Mouse (Mus musculus) E14TG2a.4 (cell line): ENCODE measurements at regions not wholly inside any gene's neighbourhood (a gene's known extent, or its start where the extent isn't known, plus 50 kb on each side); places are given as distances from the start of the nearest gene placed in this dataset.

Experiments used
- H3K27me3 ChIP-seq: 2 replicates; pipeline ENCODE4 v1.6.1; 2014; ENCODE audit warnings: low read length, control low read depth; ENCODE audit not compliant: insufficient read depth
- H3K36me3 ChIP-seq: 2 replicates; pipeline ENCODE4 v1.6.1; 2014; ENCODE audit warnings: low read length, control low read depth; ENCODE audit not compliant: insufficient read depth
- H3K4me1 ChIP-seq: replicated peaks from 2 replicates; pipeline ENCODE4 v1.6.1; 2014; ENCODE audit warnings: low read depth, low read length, control low read depth
- H3K4me3 ChIP-seq: replicated peaks from 2 replicates; pipeline ENCODE4 v1.5.1; 2014; ENCODE audit warnings: mild to moderate bottlenecking, low read length
- H3K9me3 ChIP-seq: 2 replicates; pipeline ENCODE4 v1.6.1; 2014; ENCODE audit warnings: low read length, control low read depth
- CTCF ChIP-seq: conservative IDR thresholded peaks from 2 replicates; pipeline ENCODE4 v1.5.1; 2014; ENCODE audit warnings: low read length
- NANOG ChIP-seq: IDR thresholded peaks from 2 replicates; pipeline ENCODE4 v1.6.1; 2014; ENCODE audit warnings: borderline replicate concordance, low read length, mixed read lengths
- POU5F1 ChIP-seq: IDR thresholded peaks from 2 replicates; pipeline ENCODE4 v1.6.1; 2014; ENCODE audit warnings: low read length, borderline replicate concordance

DNA sequence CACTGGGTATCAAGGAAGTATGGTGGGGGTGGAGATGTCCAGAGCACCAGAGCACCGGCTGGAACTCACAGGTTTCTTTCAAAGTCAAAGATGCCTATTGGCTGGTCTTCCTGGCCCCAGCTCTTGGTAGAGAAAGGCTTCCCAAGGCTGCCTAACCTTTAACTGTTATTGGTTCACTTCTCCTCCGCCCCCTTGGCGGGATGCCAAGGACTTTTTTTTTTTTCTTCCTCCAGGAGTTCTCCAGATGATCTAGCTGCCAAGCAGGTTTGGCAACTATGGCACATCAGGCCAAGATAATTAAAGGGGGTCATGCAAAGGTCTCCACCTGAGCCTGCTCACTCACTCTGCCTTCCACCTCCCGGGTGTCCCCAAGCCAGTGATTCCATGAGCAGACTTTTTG, 67.5 kb downstream of the Sc5d start:
- Histone ChIP-seq H3K27me3 (no peaks in the 10 kb centered on the region), H3K36me3 (no peaks in the 10 kb centered on the region), H3K9me3 (no peaks in the 10 kb centered on the region; the same call in 1 of the 2 replicates), H3K4me1 (peaks cover 53% of the 10 kb centered on the region), H3K4me3 (peak overlapping the region; percentile 62)
- no peak for TF ChIP-seq CTCF
- no peak for TF ChIP-seq POU5F1
- TF ChIP-seq NANOG, result no peak

DNA sequence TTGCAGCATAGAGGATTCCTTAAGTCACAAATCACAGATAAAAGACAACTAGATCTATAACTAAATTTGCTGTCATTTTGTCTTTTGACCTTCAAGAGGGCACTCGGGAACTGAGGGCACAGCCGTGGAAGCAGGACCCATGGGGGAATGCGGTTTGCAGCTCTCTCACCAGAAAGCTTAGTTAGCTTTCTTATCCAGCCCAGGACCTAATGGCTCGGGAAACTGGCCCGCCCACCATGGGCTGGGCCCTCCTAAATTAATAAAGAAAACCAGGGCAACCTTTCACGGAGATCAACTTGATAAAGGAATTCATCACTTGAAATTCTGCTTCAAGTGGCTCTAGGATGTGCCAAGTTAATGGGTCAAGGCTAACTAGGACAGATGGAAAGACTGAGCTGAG, 67.9 kb downstream of the Sc5d start:
- peaks cover 58% of the 10 kb centered on the region for H3K4me1 ChIP-seq
- no peaks in the 10 kb centered on the region for H3K36me3 ChIP-seq
- no peaks in the 10 kb centered on the region; the same call in 1 of the 2 replicates for H3K9me3 ChIP-seq
- TF ChIP-seq POU5F1 (no peak), CTCF (no peak), NANOG (no peak)
- H3K4me3 ChIP-seq, result peak overlapping the region; percentile 62
- no peaks in the 10 kb centered on the region for H3K27me3 ChIP-seq

DNA sequence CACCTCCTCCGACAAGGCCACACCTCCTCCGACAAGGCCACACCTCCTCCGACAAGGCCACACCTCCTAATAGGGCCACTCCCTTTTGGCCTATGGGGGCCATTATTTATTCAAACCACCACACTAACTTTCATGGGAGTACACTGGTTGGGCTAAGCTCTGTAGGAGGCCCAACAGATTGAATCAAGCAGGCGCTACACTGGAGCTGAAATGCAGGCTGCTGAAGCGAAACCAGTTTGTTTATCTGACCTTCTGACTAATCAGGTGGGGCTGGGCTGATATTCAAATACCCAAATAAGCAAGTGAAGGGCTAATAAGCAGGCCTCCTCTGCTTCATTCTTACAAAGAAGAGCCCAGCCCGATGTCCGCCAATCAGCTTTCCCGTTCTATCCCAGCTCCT, 68.4 kb downstream of the Sc5d start:
- Histone ChIP-seq H3K4me3 (peak overlapping the region; percentile 62), H3K4me1 (peaks cover 62% of the 10 kb centered on the region), H3K9me3 (no peaks in the 10 kb centered on the region; the same call in 1 of the 2 replicates), H3K36me3 (no peaks in the 10 kb centered on the region), H3K27me3 (no peaks in the 10 kb centered on the region)
- TF ChIP-seq POU5F1, result no peak
- no peak for TF ChIP-seq NANOG
- TF ChIP-seq CTCF, result no peak

DNA sequence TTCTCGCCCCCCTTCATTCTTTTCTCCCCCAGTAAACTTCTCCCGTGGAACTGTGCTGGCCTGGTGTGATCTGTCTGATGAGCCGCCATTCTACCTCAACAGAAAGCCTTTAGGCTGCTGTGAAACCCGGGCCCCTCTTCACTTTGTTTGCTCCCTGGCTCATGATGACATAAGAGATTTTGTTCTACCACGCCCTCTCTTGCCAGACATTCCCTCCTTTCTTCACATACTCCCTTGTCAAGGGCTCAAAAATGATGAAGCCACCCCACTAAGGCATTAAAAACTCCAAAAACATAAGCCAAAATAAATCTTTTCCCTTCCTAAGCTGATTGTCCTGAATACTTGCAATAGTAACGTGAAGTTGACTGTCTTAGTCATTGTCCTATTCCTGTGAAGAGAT, 69.1 kb downstream of the Sc5d start:
- Histone ChIP-seq H3K4me3 (no peak overlapping the region), H3K27me3 (no peaks in the 10 kb centered on the region), H3K9me3 (no peaks in the 10 kb centered on the region; the same call in 1 of the 2 replicates), H3K36me3 (no peaks in the 10 kb centered on the region), H3K4me1 (peaks cover 66% of the 10 kb centered on the region)
- TF ChIP-seq CTCF, result no peak
- TF ChIP-seq POU5F1, result no peak
- TF ChIP-seq NANOG, result no peak

DNA sequence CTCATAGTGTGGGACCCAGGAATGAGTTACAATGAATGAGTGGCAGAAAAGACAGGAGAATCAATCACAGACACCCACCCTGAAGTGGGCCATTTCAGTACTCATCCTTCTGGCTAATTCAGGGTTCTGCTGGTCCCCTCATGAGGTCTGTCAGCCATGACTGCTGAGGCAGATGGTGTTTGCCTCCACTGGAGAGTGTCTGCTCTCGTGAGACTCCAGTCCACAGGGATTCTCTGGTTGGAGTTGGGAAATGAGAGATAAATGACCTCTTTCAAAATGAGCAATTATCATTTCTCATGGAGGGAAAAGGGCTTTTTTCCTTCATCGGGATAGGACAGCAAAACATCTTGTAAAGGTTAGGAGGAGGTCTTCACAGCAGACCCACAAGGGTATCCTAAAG, 69.9 kb downstream of the Sc5d start:
- TF ChIP-seq CTCF, result no peak
- no peak for TF ChIP-seq NANOG
- no peak for TF ChIP-seq POU5F1
- Histone ChIP-seq H3K36me3 (no peaks in the 10 kb centered on the region), H3K4me3 (no peak overlapping the region), H3K4me1 (peaks cover 72% of the 10 kb centered on the region), H3K27me3 (no peaks in the 10 kb centered on the region), H3K9me3 (no peaks in the 10 kb centered on the region; the same call in 1 of the 2 replicates)

DNA sequence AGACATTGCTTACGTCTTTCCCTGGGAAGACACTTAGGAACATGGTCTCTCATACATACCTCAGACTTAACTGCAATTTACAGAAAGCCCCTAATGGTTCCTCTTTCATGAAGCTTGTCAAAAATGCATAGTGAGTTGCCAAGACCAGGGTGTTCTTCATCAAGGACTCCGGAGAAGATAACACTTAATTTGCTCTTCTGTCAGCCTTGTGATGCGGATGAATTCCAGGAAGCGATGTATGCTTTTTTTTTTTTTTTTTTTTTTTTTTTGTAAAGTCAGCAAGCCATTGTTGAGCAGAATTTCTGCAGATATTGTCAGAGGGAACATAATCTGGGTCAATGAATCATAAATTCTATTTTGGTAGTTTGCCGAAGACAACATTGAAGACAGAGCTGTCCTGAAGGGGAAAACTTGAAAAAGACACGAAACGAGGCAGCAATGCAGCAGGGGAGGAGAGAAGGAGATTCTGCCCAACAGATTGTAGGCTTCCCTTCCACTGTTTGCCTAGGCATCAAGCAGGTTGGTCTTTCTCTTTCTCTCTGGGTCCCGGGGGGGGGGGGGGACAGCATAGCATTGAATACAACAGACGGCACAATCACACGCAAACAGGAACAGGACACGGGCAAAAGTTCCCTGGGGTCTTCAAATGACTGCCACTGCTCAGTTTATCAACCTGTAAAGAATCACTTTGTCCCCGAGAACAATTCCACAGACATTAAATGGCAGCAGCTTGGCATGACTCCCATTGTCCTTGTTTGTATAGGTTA, 69.1 kb upstream of the Sorl1 start:
- H3K27me3 ChIP-seq, result no peaks in the 10 kb centered on the region
- no peaks in the 10 kb centered on the region for H3K9me3 ChIP-seq
- H3K4me3 ChIP-seq, result no peak overlapping the region
- no peaks in the 10 kb centered on the region for H3K36me3 ChIP-seq
- TF ChIP-seq CTCF (no peak), POU5F1 (no peak), NANOG (no peak)
- peaks cover 74% of the 10 kb centered on the region for H3K4me1 ChIP-seq

DNA sequence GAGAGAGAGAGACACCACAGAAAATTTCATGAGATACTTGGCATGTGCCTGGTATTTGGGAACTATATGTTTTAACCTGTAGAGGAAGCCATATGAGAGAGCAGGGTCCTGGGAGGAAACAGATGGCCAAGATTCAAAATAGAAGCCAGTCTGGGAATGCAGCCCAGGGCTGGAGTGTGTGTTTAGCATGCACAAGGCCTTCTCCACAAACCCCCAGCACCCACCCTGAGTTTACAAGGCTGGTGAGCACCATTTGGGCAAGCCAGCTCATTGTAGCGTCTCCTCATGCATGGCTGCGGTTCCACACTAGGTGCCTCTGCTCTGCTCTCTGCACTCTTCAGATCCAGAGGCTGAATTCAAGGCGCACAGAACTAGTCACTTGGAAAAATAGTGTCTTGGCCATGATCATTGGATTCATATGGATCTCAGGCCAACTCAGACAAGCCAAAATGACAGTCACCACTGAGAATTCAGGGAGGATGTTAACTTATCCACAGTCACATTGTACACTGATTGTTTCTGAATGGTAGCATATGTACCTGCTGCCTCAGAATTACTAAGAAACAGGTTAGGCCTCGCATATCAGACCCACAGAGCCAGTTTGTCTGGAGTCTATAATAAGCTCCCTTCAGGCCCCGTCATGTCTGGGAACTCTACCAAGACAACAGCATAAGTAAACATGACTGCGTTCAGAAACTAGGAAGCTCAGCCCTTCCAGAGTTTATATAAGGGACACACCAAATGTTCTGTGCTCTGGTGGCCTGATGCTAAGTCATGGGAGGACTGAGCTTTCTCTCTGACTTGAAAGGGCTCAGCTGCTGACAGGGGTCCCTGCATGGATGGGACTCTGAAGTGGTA, 63.5 kb upstream of the Sorl1 start:
- Histone ChIP-seq H3K9me3 (peaks cover 3% of the 10 kb centered on the region), H3K27me3 (no peaks in the 10 kb centered on the region), H3K4me3 (no peak overlapping the region), H3K4me1 (peaks cover 54% of the 10 kb centered on the region), H3K36me3 (no peaks in the 10 kb centered on the region)
- TF ChIP-seq NANOG, result no peak
- TF ChIP-seq CTCF, result no peak
- TF ChIP-seq POU5F1, result no peak

DNA sequence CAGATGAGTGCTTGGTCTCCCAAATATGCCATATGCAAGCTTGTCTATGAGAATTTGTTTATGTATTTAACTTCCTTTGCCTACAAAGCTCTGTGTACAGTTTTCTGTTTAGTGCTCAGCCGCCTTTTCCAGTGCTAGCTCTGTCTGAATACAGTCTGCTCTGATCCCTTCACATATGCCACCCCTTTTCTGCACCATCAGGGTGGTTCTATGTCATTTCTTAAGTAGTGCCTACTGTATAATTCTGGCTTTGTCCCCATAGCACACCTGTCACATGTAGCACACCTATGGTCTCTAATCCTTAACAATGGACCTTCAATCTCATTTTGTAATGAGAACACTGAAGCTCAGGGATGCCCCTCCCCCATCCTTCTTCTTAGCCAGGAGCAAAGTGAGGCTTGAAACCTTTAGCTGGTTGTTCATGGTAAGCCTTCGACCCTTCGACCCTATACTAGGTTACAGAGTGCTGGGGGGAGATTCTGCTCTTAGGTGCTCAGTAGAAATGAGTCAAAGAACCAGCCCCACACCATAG, 60.1 kb upstream of the Sorl1 start:
- Histone ChIP-seq H3K9me3 (peaks cover 9% of the 10 kb centered on the region), H3K36me3 (no peaks in the 10 kb centered on the region), H3K4me3 (no peak overlapping the region), H3K27me3 (no peaks in the 10 kb centered on the region), H3K4me1 (peaks cover 43% of the 10 kb centered on the region)
- TF ChIP-seq NANOG (no peak), CTCF (no peak), POU5F1 (no peak)
